Mouse (Mus musculus) gastrocnemius, adult 2 months (tissue): ENCODE measurements around the gene Gm21870. TPM values are rescaled to one million over a fixed set of nuclear protein-coding genes. Genes with fewer than 3 reads are reported as not detected.
"Not testable (repeated sequence)": the region's sequence is repeated elsewhere in the genome, so short reads cannot be mapped to it uniquely, and the experiment has no call there.

Experiments used
- DNase-seq: peaks from one replicate; pipeline ENCODE4 v3.0.0; 2022
- H3K27ac ChIP-seq: fragments of 200-600 bp; 2 replicates; pipeline ENCODE4 v1.8.1; 2022; ENCODE audit warnings: mild to moderate bottlenecking
- H3K4me3 ChIP-seq: fragments of 200-600 bp; 2 replicates; pipeline ENCODE4 v1.8.1; 2022; ENCODE audit warnings: mild to moderate bottlenecking, moderate library complexity
- intact Hi-C: fragments of 180-260 bp; cut with DNase I; formaldehyde crosslinking; loops from one replicate; pipeline ENCODE4 v1.15.1; 2025
- long read RNA-seq, 2 experiments: library from polyadenylated mRNA; stranded (forward); transcript quantifications; one replicate each; pipeline ENCODE4 v2.0.0; 2021
- total RNA-seq, 2 experiments: library from RNA; stranded (reverse); gene quantifications; 2 replicates each; pipeline ENCODE4 v1.2.3; 2021

Gm21870 gene
- not detected for total RNA-seq
- long read RNA-seq, experiment 1: 0 reads
- long read RNA-seq, experiment 2: 0 reads

DNA sequence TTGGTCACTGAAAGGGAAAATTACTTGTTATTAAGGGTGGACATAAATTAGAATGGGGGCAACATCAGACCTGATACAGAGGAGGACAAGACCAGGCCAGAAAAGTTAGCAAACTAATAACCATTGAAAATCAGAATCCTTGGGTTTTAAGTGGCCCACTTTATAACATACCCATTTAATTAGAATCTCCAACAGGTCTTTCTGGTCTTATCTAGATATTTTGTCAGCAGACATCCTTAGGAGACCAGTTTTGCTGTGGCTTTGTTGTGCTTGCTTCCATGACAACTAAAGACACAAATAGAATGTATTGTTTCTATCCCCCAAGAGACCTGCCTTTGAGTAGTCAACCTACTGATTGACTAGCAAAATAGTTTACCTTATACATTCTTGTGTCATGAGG is at the start of gene Gm21870:
TSS of gene Gm21870 (minus strand) at position 101 of the 400 bp plus-strand sequence.
- DNase-seq, intact Hi-C loops, H3K4me3 ChIP-seq, H3K27ac ChIP-seq: not testable (repeated sequence)

DNA sequence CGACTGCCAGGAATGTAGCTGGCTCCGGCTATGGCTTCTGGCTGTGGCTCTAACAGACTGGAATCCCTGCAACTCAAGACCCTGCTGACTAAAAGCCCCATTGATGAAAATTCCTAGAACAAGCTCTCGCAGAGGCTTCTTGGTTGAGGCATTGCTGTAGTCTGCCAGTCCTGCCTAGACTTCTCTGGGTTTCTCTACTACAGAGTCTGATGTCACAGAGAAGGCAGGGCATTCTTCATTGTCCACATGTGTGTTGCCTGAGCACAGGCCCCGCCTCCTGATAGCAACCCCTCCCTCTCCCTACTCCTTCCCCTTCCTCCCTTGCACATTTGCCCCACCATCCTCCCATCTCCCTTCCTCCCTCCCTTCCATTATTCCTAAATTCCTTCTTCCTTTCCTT is 30.2 kb downstream of the Gm21870 start, which contains the start of gene Btbd35f6:
TSS of gene Btbd35f6 (minus strand) at position 101 of the 400 bp plus-strand sequence.
- H3K27ac ChIP-seq, H3K4me3 ChIP-seq, intact Hi-C loops, DNase-seq: not testable (repeated sequence)

Other genes with a start within 250 kb of the Gm21870 start
- not detected for gene Btbd35f6, start 30.3 kb downstream of the Gm21870 start, total RNA-seq
- gene Btbd35f9, start 174.7 kb upstream of the Gm21870 start, total RNA-seq: not detected